Mouse (Mus musculus): Measurements from ENCODE around the gene Npr2.

- TF ChIP-seq CTCF (conservative IDR thresholded peaks at IDR 0.05; ENCODE audit: low read length) (no peak), NANOG (IDR thresholded peaks at IDR 0.05; ENCODE audit: borderline replicate concordance, low read length) (no peak), POU5F1 (IDR thresholded peaks at IDR 0.05; ENCODE audit: borderline replicate concordance, low read length) (no peak)
These were observed 39.8 kb upstream of the Npr2 start for GRCm38 (mm10) chr4:43591961-43592360.

Measured in E14TG2a.4 (cell line).